In the genomic region with DNA sequence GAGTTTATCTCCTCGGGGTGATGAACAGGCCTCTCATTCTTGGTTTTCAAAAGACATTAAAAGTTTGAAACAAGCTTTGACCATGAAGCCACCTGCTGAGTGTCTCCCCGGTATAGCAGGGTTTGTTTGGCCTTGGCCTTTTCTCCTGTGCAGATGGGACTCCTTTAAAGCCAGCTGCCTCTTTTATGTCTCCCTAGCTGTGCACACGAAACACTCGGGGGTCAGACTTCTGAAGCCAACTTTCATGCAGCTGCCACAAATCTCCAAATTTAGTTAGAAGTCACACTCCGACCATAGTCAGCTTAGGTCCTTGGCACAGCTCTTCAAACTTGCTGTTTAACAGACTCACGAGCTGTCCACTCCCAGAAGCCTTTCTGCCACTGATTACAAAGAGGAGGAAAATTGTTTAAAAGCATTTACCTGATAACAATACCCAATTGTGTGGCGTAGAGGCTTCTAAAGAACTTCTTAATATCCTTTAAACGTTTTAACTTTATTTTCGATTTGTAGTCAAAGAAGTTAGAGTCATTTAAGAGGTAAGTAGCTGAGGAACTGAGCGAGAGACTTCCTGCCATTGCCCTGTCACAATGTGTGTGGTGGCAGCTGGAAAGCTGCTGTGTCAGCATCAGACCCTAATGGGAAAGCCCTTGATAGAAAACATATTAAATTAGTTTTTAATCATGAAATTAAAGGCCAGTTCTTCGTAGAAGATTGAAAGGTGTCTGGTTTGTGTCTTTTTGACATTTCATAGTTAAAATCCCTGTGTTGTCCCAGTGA, we compare ENCODE assay signal across 12 mouse cellular contexts. TPM values are rescaled to one million over a fixed set of nuclear protein-coding genes. Genes with fewer than 3 reads are reported as not detected.
DNase-seq lines count a peak whose midpoint lies in the region; TF ChIP-seq lines count a peak whose summit lies in the region.
"Had no signal": no experiment of that assay in that cellular context is flagged by ENCODE, and none has a peak within 500 bp of the region (broad histone marks: within the 10 kb centered on the region; RNA-seq: fewer than 3 reads in every experiment).

No protein-coding gene starts in this region.

- peak; percentile 37 to 75 for DNase-seq in adrenal gland, adult (ENCODE audit: inconsistent age in 2 of 2, low spot score in 1 of 2)
- no peak for DNase-seq in adrenal gland, postnatal 25 days
- DNase-seq in layer of hippocampus, adult 2 months (ENCODE audit: low spot score in 2 of 2), result no peak
- DNase-seq in layer of hippocampus, postnatal 36 days, result no peak
- peak; percentile 8 for DNase-seq in thymus, postnatal 25 days
- DNase-seq in thymus, postnatal 14 days, result no peak
- no peak for DNase-seq in right cerebral cortex, adult 18-20 months
- no peak for DNase-seq in left cerebral cortex, postnatal 10 days (ENCODE audit: extremely low spot score in 1 of 2, low spot score in 2 of 2)
- DNase-seq: cerebellum, postnatal 36 days; kidney, postnatal 36 days; retina, postnatal 1 day had no signal

- no peak overlapping the region for H3K4me3 ChIP-seq in layer of hippocampus, adult 2 months
- H3K4me3 ChIP-seq: forebrain, embryonic 10.5 days had no signal

- intact Hi-C loops in left cerebral cortex, postnatal 10 days (cut with DNase I), result no loop called here

- TF ChIP-seq CTCF in layer of hippocampus, adult 2 months (conservative IDR thresholded peaks at IDR 0.05), result no peak

- peak overlapping the region; percentile 33; the same call in 1 of the 2 replicates for H3K27ac ChIP-seq in layer of hippocampus, adult 2 months
- H3K27ac ChIP-seq: forebrain, embryonic 10.5 days had no signal

RNA-seq across cellular contexts. Expression of a gene that starts 57.9 kb away (rescaled TPM):
- 10.4 and 13.7 TPM in 2 replicates for total RNA-seq in adrenal gland, postnatal 25 days (2021)
- total RNA-seq in layer of hippocampus, adult 2 months (2021), result 10 to 100 TPM; 12.1 to 13.2 TPM
- total RNA-seq in layer of hippocampus, postnatal 36 days (2021), result 10 to 100 TPM; 12.3 to 13.2 TPM
- total RNA-seq in left cerebral cortex, postnatal 10 days (2021), result 10 to 100 TPM; 11.6 to 12.5 TPM

RNA-seq across cellular contexts. Expression of a gene that starts 58.2 kb away (rescaled TPM):
- 0.36 TPM in 1 of 2 replicates, not detected in the other for total RNA-seq in adrenal gland, postnatal 25 days (2021)
- total RNA-seq in layer of hippocampus, adult 2 months (2021), result under 1 TPM; 0.20 to 0.28 TPM
- under 1 TPM; 0.15 to 0.51 TPM for total RNA-seq in layer of hippocampus, postnatal 36 days (2021)
- total RNA-seq in left cerebral cortex, postnatal 10 days (2021), result under 1 TPM; 0.16 to 0.28 TPM

Comparison
In these comparisons a context has a peak if more than half of its experiments do, and no peak if none do; other contexts are left out.
1. DNase-seq: peak in adrenal gland, adult (2 of 2) and thymus, postnatal 25 days (single experiment); none in adrenal gland, postnatal 25 days (single experiment), layer of hippocampus, adult 2 months (0 of 2), layer of hippocampus, postnatal 36 days (0 of 2), thymus, postnatal 14 days (single experiment), right cerebral cortex, adult 18-20 months (single experiment) and left cerebral cortex, postnatal 10 days (0 of 2).